Mouse (Mus musculus): ENCODE results near the gene Rsrc1. TPM values are rescaled to one million over a fixed set of nuclear protein-coding genes. Genes with fewer than 3 reads are reported as not detected.
A peak's percentile ranks its signal among the peaks of the same experiment; 100 is the strongest.
"Not testable (repeated sequence)": the region's sequence is repeated elsewhere in the genome, so short reads cannot be mapped to it uniquely, and the experiment has no call there.

Gene Rsrc1
- total RNA-seq, 4 experiments from 2014 or later = 42.2 to 45.5 (median 42.7) TPM

GRCm38 (mm10) chr3:66983481-66983880 lies 2.3 kb downstream of the Rsrc1 start:
- no peak for DNase-seq (ENCODE audit: low spot score in 2 of 2)

- peak; percentile 53 to 71 for DNase-seq (ENCODE audit: low spot score in 2 of 2)
These were observed 4.5 kb downstream of the Rsrc1 start for GRCm38 (mm10) chr3:66985539-66986286.

GRCm38 (mm10) chr3:66986287-66986560 lies 5.0 kb downstream of the Rsrc1 start:
- DNase-seq (ENCODE audit: low spot score in 2 of 2) = no peak

- no peak for DNase-seq (ENCODE audit: low spot score in 2 of 2)
These were observed 15.6 kb downstream of the Rsrc1 start for GRCm38 (mm10) chr3:66996820-66997219.

GRCm38 (mm10) chr3:67036387-67037062 lies 55.3 kb downstream of the Rsrc1 start:
- DNase-seq (ENCODE audit: low spot score in 2 of 2) = no peak

- DNase-seq (ENCODE audit: low spot score in 2 of 2) = no peak
These were observed 78.6 kb downstream of the Rsrc1 start for GRCm38 (mm10) chr3:67059755-67060154.

- DNase-seq (ENCODE audit: low spot score in 2 of 2) = no peak
These were observed 89.6 kb downstream of the Rsrc1 start for GRCm38 (mm10) chr3:67070575-67071488.

GRCm38 (mm10) chr3:67073653-67074052 lies 92.5 kb downstream of the Rsrc1 start:
- not testable (repeated sequence) for DNase-seq (ENCODE audit: low spot score in 2 of 2)

GRCm38 (mm10) chr3:67075484-67075883 lies 94.3 kb downstream of the Rsrc1 start:
- DNase-seq (ENCODE audit: low spot score in 2 of 2) = no peak

- DNase-seq (ENCODE audit: low spot score in 2 of 2) = no peak
These were observed 103.6 kb downstream of the Rsrc1 start for GRCm38 (mm10) chr3:67084742-67085141.

- DNase-seq (ENCODE audit: low spot score in 2 of 2) = no peak
These were observed 127.2 kb downstream of the Rsrc1 start for GRCm38 (mm10) chr3:67108428-67108827.

- DNase-seq (ENCODE audit: low spot score in 2 of 2) = no peak
These were observed 135.1 kb downstream of the Rsrc1 start for GRCm38 (mm10) chr3:67116317-67116716.

GRCm38 (mm10) chr3:67132521-67132920 lies 151.3 kb downstream of the Rsrc1 start:
- DNase-seq (ENCODE audit: low spot score in 2 of 2) = no peak

GRCm38 (mm10) chr3:67135749-67136375 lies 154.7 kb downstream of the Rsrc1 start:
- DNase-seq (ENCODE audit: low spot score in 2 of 2) = no peak

GRCm38 (mm10) chr3:67144952-67145351 lies 163.8 kb downstream of the Rsrc1 start:
- no peak for DNase-seq (ENCODE audit: low spot score in 2 of 2)

GRCm38 (mm10) chr3:67146280-67146679 lies 165.1 kb downstream of the Rsrc1 start:
- DNase-seq (ENCODE audit: low spot score in 2 of 2) = no peak

- DNase-seq (ENCODE audit: low spot score in 2 of 2) = no peak
These were observed 166.1 kb downstream of the Rsrc1 start for GRCm38 (mm10) chr3:67147246-67147645.

- no peak for DNase-seq (ENCODE audit: low spot score in 2 of 2)
These were observed 216.0 kb downstream of the Rsrc1 start for GRCm38 (mm10) chr3:67197179-67197578.

GRCm38 (mm10) chr3:67213047-67213457 lies 231.9 kb downstream of the Rsrc1 start:
- no peak for DNase-seq (ENCODE audit: low spot score in 2 of 2)

GRCm38 (mm10) chr3:67232617-67233241 lies 251.5 kb downstream of the Rsrc1 start:
- no peak for DNase-seq (ENCODE audit: low spot score in 2 of 2)

GRCm38 (mm10) chr3:67242451-67242850 lies 261.3 kb downstream of the Rsrc1 start:
- not testable (repeated sequence) for DNase-seq (ENCODE audit: low spot score in 2 of 2)
